Mouse (Mus musculus) urinary bladder, postnatal 4 days (tissue): ENCODE measurements around the gene Trpm2.
A peak's percentile ranks its signal among the peaks of the same experiment; 100 is the strongest.

Experiments
- DNase-seq, 2 experiments: peaks; one replicate each; pipeline ENCODE4 v3.0.0; 2021 to 2022; ENCODE audit warnings: low spot score in 2 of 2

Trpm2 gene

DNA sequence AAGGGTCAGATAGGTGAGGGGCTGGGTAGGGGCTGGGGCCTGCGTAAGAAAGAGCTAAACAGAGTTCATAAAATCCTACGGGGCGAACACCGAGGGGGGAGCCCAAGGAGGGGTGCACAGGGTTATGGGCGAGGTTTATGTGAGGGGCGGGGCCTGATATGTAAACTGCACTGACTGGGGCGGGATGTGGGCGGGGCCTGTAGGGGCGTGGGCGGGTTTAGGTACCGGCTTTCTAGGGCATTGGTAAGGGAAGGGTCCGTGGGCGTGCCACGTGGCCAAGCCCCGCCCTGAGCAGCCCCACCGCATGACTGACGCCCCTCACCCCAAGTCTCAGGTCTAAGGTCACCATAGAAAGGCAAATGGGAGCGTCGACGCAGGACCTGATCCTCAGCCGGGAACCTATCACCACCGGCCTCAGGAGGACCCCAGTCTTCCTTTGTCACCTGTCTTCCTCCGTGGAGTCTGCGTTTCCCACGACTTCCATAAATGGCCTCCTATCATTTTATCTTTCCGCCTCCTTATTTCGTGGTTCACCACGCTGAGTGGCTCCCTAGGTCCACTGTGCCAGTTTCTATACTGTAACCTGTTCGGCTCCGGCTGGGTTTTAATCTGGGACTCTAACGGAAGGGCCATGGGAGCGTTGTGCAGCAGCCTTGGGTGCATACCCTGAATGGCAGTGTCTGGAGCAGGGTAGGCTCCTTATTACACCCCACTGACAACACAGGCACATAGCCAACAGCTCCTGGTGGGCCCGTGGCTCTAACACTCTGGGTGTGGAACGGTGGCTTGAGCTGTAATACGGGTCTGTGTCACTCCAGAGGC, 67.3 kb downstream of the Trpm2 start:
- DNase-seq, result peak in 1 of 2 experiments; percentile 26

- DNase-seq, result peak in 1 of 2 experiments; percentile 47
Observed at GRCm38 (mm10) chr10:77902211-77902893, 68.0 kb downstream of the Trpm2 start, which contains the start of gene Lrrc3. Gene Lrrc3, minus strand, starts transcription at chr10:77902536.

GRCm38 (mm10) chr10:77901871-77902210, 68.5 kb downstream of the Trpm2 start:
- peak in 1 of 2 experiments; percentile 26 for DNase-seq

GRCm38 (mm10) chr10:77900903-77901818, 69.2 kb downstream of the Trpm2 start:
- no peak for DNase-seq

DNA sequence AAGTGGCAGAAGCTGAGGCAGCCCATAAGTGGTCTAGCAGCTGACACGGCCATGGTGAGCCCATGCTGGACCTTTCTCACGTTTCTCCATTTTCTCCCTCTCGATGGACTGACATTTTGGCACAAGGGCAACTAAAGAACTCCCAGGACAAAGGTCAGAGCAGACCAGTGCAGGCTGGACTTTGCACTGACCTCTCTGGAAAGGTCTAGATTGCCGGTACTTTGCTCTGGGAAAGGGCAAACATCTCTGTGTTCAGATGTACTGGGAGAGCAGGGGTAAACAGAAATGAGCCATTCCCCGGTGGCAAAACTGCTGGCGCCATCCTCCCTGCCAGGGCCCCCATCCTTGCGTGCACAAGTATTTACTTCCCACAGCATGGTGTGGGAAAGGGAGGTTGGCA, 70.2 kb downstream of the Trpm2 start:
- DNase-seq, result no peak

DNA sequence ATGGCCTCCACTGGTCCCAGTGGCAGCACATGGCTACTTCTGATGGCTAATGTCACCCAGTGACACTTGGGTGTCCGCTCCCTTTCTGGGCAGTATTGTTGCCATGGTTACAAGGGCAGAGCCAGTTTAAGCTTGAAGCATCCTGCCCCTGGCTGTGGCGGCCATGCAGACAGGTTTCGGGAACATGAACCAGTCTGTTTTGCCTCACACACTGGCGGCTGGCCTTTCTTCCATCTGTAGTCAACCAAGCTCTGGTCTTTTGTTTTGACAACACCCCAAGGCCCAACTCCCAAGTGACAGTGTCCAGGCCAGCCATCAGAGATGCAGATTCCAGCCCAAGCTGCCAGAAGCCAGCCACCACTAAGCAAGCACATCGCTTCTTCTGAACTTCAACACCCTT, 74.8 kb downstream of the Trpm2 start:
- DNase-seq, result no peak

DNA sequence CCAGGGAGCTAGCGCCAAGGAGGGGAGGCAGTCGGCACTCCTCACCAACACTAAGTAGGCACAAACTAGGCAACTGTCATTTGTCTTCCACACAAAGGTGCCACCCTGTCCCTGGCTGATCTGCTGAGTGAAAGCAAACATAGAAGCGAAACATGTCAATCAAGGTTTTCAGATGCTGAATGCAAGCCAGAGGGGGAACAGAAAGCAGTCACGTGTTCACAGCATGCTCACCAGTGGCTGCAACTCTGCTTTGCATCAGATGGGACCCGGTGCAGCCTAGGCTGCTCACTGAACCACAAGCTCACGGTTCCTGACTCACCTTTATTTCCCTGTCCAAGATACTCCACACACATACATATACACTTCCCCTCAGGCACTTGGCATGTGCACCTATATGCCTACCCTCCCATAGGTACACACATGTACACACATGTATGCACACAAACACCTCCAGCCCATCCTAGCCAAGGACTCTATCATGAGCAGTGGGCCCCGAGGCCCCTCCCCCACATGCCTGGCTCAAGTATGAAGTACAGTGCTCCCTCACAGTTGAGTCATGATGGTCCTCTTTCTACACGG, 79.3 kb downstream of the Trpm2 start:
- DNase-seq, result no peak

DNA sequence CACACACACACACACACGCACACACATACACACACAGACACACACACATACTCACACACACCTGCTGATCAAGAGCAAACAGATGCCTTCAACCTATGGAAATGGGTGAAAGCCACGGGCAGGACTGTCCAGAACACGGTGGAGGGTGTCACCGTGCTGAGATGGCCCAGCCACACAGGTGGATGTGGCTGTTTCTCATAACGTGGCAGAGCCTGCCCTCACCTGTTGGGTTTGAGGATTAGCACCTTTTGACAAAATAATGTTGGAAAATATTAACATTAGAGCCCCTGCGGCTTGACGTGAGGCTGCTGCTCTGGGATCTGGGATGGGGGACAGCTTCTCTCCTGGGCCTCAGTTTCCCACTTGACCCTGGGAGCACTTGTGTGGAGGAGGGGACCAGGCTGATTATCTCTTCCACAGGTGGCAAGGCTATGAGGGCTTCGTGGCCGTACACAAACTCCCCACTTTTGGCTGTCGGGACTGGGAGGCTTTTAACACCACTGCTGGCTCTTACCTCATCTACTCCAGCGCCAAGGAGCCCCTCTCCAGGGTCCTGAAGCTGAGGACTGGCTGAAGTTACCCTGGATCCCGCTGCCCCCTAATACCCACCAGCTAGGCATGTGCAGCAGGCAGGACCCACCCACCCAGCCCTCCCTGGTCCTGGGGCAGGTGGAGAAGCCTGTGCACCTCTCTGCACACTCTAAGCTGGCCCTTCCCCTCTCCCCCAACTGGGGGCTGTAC, 84.2 kb downstream of the Trpm2 start:
- DNase-seq, result no peak

GRCm38 (mm10) chr10:77882553-77882952, 87.8 kb downstream of the Trpm2 start:
- DNase-seq, result no peak

DNA sequence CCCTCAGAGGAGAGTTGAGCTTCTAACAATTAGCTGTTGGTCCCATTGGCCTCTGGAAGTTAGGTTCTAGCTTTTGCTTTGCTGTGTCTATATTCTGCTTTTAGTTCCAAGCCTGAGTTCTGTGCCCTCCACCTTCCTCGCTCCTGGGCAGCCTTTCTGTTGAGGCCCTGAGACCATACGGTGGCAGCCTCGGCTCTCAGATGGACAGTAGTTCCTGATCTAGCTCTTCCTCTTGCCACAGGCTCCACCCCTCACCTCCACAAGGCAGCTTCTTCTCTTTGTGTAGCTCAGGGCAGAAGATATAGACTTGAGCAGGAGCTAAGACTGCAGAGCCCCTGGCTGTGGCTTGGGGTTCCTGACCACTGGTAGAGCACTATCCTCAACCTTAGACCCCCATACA, 90.1 kb downstream of the Trpm2 start:
- DNase-seq, result no peak

DNA sequence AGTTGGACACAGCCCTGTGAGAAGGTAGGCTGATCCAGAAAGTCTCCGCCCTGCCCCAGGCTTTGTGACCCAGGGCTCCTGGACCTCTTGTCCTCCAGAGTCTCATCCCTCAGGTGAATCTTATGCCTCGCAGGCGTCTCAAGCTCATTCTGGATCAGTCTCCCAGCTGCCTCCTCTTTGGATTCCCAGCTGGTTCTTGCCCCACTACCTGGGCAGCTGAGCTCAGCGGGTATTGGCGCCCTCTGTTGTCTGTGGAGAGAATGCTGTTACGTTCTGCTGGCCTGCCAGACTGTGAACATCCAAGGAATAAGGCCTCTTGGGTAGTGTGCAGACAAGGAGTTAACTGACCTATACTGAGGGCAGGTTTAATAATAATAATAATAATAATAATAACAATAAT, 91.4 kb downstream of the Trpm2 start:
- DNase-seq, result no peak

GRCm38 (mm10) chr10:77869651-77870050, 100.7 kb downstream of the Trpm2 start:
- no peak for DNase-seq

GRCm38 (mm10) chr10:77867546-77867945, 102.8 kb downstream of the Trpm2 start:
- DNase-seq, result no peak

GRCm38 (mm10) chr10:77864762-77865143, 105.6 kb downstream of the Trpm2 start:
- no peak for DNase-seq

DNA sequence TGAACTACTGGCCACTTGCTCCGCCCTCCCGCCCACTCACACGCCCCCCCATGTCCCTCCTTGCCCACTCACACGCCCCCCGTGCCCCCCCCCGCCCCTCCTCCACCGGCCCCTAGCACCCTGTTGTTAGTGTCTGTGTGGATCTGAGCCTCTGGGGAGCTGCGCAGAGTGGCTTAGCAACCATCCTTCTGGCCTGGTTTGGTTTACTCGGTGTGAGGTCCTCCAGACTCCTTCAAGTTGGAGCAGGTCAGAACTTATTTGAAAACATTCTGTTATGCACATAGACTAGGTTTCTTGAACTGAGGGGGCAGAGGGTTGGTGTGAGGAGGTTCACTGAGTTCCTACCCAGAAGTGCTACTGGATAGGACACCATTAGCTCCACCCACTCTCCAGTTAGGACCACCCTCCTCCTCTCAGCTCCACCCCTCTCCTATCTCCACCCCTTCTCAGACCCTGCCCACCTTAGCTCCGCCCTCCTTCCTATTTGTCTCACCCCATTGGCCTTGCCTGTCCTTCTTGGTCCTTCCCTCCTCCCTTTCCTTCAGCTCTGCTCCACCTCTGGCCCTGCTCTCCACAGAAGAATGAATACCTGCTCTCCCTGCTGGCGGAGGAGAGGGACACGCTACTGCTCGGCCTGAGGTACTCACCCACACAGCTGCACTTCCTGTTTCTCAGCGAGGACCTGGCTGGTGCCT, 106.1 kb downstream of the Trpm2 start:
- peak; percentile 63 to 67 for DNase-seq

GRCm38 (mm10) chr10:77861675-77862074, 108.7 kb downstream of the Trpm2 start, which contains the start of gene Gm3285:
Gene Gm3285, plus strand, starts transcription at chr10:77861975.
- DNase-seq, result no peak
